Mouse (Mus musculus) heart, postnatal 25 days (tissue): ENCODE data around the gene Cic. TPM values are rescaled to one million over a fixed set of nuclear protein-coding genes. Genes with fewer than 3 reads are reported as not detected.

Source experiments
- DNase-seq: peaks from one replicate; pipeline ENCODE4 v3.0.0; 2022; ENCODE audit warnings: low spot score
- intact Hi-C: fragments of 180-260 bp; cut with DNase I; formaldehyde crosslinking; loops from one replicate; pipeline ENCODE4 v1.15.1; 2025
- total RNA-seq, 2 experiments: library from RNA; stranded (reverse); gene quantifications; 2 replicates each; pipeline ENCODE4 v1.2.3; 2021

Cic gene
- 10 to 100 TPM; 61.9 to 65.9 TPM for total RNA-seq

DNA sequence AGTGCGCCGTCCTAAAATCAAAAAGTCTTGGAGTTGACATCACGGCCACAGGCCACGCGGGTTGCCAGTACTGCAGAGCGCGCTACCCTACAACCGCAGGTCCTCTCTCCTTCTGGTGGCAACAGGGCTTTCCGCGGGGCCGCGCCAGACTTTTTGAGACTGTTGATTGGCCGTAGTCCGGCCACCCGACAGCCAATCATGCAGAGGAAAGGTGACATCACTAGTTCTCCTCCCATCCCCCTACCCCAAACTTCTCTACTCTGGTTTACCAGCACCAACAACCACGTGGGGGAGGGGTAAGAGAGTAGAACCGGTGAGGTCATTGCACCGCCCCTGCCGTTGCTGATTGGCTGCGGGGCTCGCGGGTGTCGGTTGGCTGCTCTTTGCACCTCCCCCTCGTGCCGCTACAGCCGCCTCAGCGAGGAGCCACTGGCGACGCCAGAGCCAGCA lies at the start of gene Cic:
Cic (plus strand) TSS at position 404 of the 450 bp plus-strand sequence.
- intact Hi-C loops: loop anchor here (2.0 kb wide), 1 partner anchor 15 kb away; no protein-coding TSS in a partner anchor
- peak; percentile 99 for DNase-seq

DNA sequence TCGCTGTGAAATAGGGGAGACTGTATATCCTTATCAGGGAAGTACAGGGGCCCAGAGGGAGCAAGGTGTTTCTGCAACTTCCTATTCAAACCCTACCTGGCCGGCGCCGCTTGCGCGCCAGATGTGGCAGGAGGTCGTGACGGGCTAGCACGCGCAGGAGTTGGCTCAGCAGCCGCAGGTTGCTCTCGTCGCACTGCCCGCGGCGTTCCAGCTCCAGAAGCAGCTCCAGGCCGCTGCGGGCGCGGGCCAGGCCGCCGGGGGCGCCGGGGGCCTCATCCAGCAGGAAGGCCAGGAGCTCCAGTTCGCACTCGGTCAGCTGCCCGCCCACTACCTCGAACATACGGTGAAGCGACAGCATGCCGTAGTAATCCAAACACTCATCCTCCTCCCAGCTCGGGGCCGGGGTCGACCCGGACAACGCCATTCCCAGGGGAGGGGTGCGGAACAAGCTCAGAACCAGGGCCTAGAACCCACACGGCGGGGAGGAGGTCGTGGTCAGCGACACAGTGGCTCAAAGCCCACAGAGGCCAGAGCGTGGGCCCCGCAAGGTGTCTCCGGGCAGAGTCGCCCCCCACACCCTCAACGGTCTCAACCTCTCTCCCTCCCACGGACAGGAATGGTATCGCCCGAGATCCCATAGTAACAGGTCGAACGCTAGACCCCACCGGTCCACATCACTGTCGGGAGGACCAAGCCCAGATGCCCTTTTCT lies 48.6 kb upstream of the Cic start:
- intact Hi-C loops: loop anchor here (5.0 kb wide), 1 partner anchor 98 kb away; the partner anchor contains the start of gene Megf8
- DNase-seq: no peak

DNA sequence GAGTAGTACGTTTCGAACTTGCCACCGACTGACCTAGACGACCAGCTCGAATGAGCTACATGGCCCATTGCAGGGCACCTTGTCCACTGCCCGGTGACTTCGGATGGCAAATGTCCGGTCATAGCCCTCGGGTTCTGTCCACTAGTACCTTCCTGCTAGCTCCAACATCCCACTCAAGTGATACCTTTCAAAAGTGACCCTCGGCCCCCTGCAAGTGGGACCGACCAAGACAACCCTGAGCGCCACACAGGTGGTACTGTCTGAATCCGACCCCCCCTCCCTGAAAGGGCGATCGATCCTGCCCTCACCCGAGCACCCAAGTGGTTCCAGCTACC lies 48.1 kb upstream of the Cic start:
- intact Hi-C loops: loop anchor here (5.0 kb wide), 1 partner anchor 98 kb away; the partner anchor contains the start of gene Megf8
- DNase-seq: no peak

DNA sequence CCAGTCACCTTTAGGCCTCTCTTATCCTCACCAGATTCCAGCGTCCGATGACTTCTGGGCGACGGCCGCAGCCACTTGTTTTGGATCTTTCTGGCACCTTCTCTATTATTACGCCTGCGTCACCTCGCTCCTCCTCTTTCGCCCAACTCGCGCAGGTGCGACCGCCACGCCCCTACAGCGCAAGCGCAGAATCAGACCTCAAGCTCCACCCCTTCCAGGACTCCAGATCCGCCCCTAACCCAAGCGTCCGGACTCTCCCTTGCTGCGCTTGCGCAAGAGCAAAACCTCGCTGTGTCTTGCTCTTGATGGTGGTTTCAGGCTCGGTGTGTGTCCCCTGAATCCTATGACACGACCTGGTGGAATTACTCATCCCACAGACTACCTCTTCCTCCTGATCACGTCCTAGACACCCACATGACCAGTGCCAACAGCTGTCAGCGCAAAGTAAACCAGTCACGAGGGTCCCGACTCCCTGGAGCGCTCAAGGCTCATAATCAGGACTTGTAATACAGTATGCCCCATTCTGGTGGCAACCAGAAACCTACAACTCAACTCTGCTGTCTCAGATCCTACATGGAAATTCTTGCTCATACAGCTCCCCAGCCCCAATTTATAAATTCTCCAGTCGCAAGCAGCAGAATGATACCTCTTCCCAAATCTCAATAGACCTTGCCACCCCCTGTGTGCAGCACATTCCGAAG lies 47.6 kb upstream of the Cic start:
- peak; percentile 92 for DNase-seq
- intact Hi-C loops: loop anchor here (5.0 kb wide), 1 partner anchor 97 kb away; the partner anchor contains the start of gene Megf8

GRCm38 (mm10) chr7:25220457-25221101 lies 46.9 kb upstream of the Cic start, which contains the start of gene Dedd2:
TSS of gene Dedd2 (minus strand) at chr7:25220615.
- intact Hi-C loops: no loop called here
- no peak for DNase-seq

DNA sequence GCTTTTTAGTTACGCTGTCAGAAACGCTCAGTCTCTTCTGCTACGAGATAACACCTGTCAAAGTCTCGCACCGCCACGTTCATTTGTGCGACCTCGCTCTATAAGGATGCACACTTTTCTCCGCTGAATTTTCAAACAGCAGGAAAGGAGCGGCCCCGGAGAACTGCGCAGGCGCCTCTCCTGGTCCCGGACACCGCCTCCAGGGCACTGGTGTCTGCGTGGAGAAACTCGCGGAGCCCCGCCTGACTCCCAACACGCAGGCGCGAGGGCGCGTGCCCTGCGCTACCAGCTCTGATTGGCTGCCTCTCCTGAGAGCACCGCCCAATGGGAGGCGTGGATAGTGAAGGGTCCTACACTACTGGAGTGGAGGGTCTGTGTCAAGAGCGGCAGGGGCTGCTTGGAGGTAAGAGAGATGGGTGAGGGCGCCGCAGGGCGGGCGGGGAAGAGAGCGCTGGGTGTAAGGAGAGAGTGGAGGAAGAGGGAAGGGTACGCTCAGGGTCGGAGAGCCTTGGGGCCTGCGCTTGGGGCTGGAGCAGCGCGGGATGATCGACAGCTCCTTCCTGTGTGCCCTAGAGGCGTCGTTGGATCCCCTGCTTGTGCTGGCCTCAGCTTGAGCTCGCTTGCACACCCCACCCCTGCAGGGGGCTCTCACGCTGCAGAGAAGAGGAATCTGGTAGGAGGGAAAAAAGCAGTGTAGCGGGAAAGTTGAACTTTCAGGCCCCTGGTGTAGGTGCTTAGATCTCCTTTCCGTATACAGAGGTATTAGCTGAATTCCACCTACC lies 46.2 kb upstream of the Cic start, which contains the start of gene Zfp526:
Zfp526 (plus strand) TSS at position 324 of the 782 bp plus-strand sequence.
- intact Hi-C loops: no loop called here
- peak; percentile 98 for DNase-seq

DNA sequence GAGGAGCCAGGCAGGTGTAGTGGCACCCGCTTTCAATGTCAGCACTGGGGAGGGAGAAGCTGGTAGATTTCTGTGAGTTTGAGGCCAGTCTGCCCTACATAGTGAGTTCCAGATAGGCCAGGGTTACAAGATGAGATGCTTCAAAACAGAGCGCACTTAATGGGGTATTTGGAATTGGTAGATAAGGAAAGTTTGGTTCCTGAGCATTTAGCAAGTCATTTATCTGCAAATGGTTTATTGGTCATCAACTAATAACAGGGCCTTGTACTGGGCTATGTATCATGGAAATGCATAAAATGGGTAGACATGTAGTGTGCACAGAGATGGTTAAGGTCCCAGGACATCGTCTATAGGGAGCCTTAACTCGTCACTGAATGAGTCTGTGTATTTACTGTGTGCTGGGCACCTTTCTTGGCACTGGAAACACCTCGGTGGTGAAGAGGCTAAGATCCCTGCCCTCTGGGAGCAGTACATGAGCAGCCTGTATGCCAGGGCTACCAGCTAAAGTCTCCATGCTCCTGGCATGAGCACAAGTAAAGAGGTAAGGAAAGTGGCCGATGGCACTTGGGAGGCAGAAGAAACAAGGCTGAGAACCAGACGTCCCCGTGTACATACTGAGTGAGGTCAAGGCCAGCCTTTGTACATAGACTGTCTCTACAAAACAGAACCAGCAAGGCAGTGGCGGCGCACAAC lies 45.1 kb upstream of the Cic start:
- no peak for DNase-seq
- intact Hi-C loops: loop anchor here (2.0 kb wide), 1 partner anchor 14 kb away; the partner anchor contains the start of gene Gsk3a

GRCm38 (mm10) chr7:25227523-25228300 lies 39.8 kb upstream of the Cic start:
- no peak for DNase-seq
- intact Hi-C loops: no loop called here

DNA sequence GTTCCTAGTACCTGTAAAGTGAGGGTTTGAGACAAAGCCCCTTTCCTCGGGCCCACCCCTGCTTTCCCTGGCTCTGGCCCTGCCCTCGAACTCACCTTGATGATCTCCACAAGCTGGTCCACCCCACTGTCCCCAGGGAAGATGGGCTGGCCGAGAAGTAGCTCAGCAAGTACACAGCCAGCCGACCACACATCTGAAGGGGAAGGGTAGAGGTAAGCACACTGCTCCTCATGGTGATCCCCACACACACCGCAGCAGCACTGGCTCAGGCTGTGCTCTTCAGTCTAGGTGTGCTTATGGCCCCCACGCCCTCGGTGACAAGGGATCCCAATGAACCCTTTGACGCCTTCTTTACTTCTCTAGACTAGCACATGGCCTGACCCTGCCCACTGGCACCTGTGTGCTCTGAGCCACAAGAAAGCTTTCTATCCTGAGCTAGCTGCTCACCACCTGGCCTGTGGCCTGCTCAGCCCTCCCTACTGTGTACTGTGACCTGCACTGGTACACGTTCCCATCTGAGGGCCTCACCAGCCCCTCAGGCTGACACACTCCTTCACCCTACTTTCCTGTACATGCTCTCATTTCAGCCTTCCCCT lies 36.7 kb upstream of the Cic start:
- intact Hi-C loops: no loop called here
- DNase-seq: no peak

- no peak for DNase-seq
- intact Hi-C loops: no loop called here
These were observed 35.3 kb upstream of the Cic start for GRCm38 (mm10) chr7:25232101-25232648.

DNA sequence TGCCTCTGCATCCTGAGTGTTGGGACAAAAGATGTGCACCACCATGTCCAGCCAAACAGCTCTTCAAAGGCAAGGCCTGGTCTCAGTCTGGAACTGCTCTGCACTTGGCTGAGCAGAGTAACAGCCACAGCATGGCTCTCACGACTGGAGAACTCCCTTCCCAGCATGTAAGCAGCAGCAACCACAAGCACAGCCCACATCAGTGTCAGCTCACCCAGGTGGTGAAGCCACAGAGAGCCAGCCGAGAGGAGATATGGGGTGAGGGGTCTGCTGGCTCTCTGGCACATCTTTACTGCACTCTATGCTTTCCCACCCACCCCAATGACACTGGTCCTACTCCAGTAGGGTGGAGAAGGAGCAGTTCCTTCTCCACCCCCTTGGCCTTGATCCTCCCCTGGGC lies 34.4 kb upstream of the Cic start:
- DNase-seq: no peak
- intact Hi-C loops: no loop called here

DNA sequence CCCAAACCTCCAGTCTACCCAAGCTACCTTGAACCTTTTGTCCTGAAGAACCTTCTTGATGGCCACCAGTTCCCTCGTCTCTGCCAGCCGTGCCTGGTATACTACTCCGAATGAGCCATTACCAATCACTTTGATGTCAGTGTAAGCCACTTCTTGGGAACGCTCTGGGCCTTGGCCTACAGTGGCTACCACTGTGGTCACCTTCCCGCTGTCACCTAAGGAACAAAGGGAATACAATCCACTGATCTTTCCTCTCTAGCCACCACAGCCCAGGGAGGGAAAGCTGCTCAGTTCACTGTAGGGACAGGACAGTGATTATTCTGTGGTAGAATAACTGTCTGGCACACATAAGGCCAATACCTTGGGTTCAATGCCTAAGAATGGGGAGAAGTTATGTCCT lies 32.0 kb upstream of the Cic start:
- intact Hi-C loops: no loop called here
- no peak for DNase-seq

DNA sequence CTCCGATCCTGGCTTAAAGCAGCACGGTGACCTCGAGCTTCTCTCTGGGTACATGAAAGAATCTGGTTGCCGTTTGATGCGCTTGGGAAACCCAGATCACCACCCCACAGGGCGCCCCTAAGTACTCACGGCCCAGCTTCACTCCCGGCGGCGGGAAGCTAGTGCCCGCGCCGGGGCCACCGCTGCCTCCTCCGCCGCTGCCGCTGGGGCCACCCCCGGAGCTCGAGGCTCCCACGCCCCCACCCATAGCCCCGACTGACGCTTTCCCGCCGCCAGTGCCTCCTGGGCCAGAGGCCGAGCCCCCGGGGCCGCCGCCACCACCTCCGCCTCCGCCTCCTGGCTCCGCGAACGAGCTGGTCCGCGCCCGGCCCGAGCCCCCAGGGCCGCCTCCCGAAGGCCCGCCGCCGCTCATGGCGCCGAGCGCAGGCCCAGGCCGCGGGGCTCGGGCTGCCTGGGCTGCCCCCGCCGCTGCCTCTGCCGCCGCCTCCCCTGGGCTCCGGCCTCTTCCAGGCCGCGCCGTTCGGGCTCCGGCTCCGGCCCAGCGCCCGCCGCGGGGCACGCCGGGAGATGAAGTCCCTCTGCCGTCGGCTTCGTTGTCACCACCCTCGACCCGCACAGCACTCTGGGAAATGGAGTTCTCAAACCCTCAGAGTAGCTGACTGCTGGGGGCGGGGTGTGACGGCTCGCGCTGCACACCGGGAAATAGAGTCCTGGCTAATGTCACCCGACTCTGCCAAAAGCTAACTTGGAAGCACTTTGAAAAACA lies 30.1 kb upstream of the Cic start, which contains the start of gene Gsk3a:
Gsk3a (minus strand) TSS at position 603 of the 766 bp plus-strand sequence.
- DNase-seq: peak; percentile 97
- intact Hi-C loops: loop anchor here (2.0 kb wide), 1 partner anchor 15 kb away; no protein-coding TSS in a partner anchor

DNA sequence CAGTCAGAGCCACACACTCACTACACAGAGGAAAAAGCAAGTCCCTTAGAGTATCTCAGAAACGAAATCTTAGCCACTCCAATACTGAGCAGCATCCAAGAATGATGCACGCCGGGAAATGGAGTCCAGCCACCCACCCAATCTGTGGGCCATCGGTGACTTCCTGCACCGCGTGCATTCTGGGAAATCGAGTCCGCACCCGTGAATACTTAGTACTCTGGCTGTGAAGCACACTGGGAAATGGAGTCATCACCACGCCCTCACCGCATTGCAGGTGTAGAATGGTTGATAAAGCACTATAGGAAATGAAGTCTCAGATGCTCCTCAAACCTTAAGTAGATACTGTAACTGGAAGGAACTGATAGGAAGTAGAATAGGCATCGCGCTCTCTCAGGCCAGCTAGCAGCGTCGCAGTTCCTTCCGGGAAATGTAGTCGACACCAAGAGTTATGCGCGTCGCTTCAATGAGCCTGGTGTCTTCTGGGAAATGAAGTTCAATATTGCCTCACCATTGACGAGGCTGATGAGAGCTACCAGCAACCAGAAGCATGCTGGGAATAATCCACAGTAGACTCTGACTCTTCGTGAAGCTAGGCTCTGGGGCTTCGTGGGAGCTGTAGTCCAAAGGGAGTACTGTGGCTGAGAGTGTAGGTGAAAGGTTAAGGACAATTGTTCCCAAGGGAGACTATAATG lies 29.3 kb upstream of the Cic start:
- peak; percentile 89 for DNase-seq
- intact Hi-C loops: no loop called here

GRCm38 (mm10) chr7:25238829-25239623 lies 28.5 kb upstream of the Cic start:
- peak; percentile 77 for DNase-seq
- intact Hi-C loops: loop anchor here (1.0 kb wide), 1 partner anchor 10 kb away; no protein-coding TSS in a partner anchor
